Mouse (Mus musculus) heart, embryonic 15.5 days (tissue): Measurements from ENCODE around the gene Olfr469. TPM values are rescaled to one million over a fixed set of nuclear protein-coding genes. Genes with fewer than 3 reads are reported as not detected.
"Not testable (repeated sequence)": the region's sequence is repeated elsewhere in the genome, so short reads cannot be mapped to it uniquely, and the experiment has no call there.

Source experiments
- ATAC-seq: fragments of 200-750 bp; cut with Nextera tagmentation; replicated peaks from 2 replicates; pipeline ENCODE4 v1.8.0; 2017; ENCODE audit warnings: low read depth, moderate TSS enrichment; ENCODE audit not compliant: insufficient number of reproducible peaks, insufficient read depth, low FRiP score
- H3K27ac ChIP-seq: fragments of 300-500 bp; sonication (generic); 2 replicates; pipeline ENCODE4 v1.5.1; 2015; ENCODE audit warnings: mild to moderate bottlenecking, inconsistent platforms
- H3K27me3 ChIP-seq: fragments of 300-500 bp; sonication (generic); 2 replicates; pipeline ENCODE4 v1.6.1; 2015; ENCODE audit warnings: inconsistent platforms
- H3K36me3 ChIP-seq: fragments of 300-500 bp; sonication (generic); 2 replicates; pipeline ENCODE4 v1.6.1; 2015; ENCODE audit warnings: mild to moderate bottlenecking, inconsistent platforms
- H3K4me1 ChIP-seq: fragments of 300-500 bp; sonication (generic); replicated peaks from 2 replicates; pipeline ENCODE4 v1.6.1; 2015; ENCODE audit warnings: inconsistent platforms
- H3K4me2 ChIP-seq: fragments of 300-500 bp; sonication (generic); 2 replicates; pipeline ENCODE4 v1.6.1; 2015; ENCODE audit warnings: inconsistent platforms, mild to moderate bottlenecking, moderate library complexity
- H3K4me3 ChIP-seq: fragments of 300-500 bp; sonication (generic); 2 replicates; pipeline ENCODE4 v1.5.1; 2015; ENCODE audit warnings: mild to moderate bottlenecking, inconsistent platforms
- H3K9ac ChIP-seq: fragments of 300-500 bp; sonication (generic); 2 replicates; pipeline ENCODE4 v1.6.1; 2015; ENCODE audit warnings: mild to moderate bottlenecking, inconsistent platforms
- H3K9me3 ChIP-seq: fragments of 300-500 bp; sonication (generic); replicated peaks from 2 replicates; pipeline ENCODE4 v1.6.1; 2016; ENCODE audit warnings: inconsistent platforms
- WGBS: fragments of 180-500 bp; shearing (Covaris S2); methylation state at CpG from one replicate; pipeline ENCODE4 v1.1.7; 2015; ENCODE audit warnings: mixed read lengths; 5-methylcytosine and 5-hydroxymethylcytosine counted together
- polyA plus RNA-seq: library from polyadenylated mRNA; unstranded; fragments of >200 nt; fragmentation: Nextera tagmentation; extraction: Ambion mirVana; gene quantifications from 2 replicates; pipeline ENCODE4 v1.2.1, GENCODE M21; 2015

Olfr469 gene
- not detected in 2 replicates for polyA plus RNA-seq

DNA sequence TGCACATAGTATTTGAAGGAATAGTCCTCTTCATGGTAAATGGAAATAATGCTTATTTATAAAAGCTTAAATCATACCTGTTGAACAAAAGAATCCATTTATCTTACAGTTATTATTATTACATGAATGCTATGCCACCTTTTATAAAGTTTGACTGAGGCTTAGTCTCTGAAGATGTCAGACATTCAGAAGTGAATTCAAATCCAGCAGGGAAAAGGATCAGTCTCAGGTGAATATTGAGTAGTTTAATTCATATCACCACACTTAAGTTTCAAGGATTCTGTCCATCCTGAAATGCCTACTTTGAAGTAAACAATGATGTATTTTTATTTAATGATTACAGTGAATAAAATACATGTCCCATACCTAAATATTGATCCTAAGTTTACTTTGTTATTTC lies at the start of gene Olfr469:
TSS of gene Olfr469 (minus strand) at position 101 of the 400 bp plus-strand sequence.
- not testable (repeated sequence) for H3K36me3 ChIP-seq, H3K4me2 ChIP-seq, H3K27ac ChIP-seq, ATAC-seq, H3K9me3 ChIP-seq, H3K9ac ChIP-seq, H3K4me3 ChIP-seq, H3K27me3 ChIP-seq, H3K4me1 ChIP-seq

DNA sequence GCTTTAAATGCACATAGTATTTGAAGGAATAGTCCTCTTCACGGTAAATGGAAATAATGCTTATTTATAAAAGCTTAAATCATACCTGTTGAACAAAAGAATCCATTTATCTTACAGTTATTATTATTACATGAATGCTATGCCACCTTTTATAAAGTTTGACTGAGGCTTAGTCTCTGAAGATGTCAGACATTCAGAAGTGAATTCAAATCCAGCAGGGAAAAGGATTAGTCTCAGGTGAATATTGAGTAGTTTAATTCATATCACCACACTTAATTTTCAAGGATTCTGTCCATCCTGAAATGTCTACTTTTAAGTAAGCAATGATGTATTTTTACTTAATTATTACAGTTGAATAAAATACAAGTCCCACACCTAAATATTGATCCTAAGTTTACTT lies 22.0 kb upstream of the Olfr469 start, which contains the start of gene Olfr470:
TSS of gene Olfr470 (minus strand) at position 101 of the 400 bp plus-strand sequence.
- not testable (repeated sequence) for H3K9me3 ChIP-seq, H3K4me1 ChIP-seq, H3K9ac ChIP-seq, H3K4me2 ChIP-seq, H3K4me3 ChIP-seq, ATAC-seq, H3K27ac ChIP-seq, H3K27me3 ChIP-seq, H3K36me3 ChIP-seq
- 65% methylated on average over 1 of the region's 1 CpGs for WGBS

DNA sequence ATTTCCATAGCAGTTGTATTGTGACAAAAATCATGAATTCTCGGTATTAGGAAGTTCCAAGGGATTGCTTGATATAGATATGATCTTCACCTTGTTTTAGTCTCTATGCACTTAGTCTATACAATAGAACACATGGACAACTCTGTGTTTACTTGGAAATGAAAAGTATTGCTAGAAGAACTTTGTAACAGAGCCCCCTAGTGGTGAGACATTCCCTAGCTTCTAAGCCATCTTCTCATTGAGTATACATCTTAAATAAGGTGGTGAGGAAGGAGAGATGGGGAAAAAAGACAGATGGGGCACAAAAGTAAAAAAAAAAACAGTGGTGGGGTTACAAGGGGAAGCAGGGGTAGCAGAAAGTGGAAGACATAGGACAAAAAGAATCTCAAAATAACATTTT lies 16.4 kb upstream of the Olfr469 start:
- Histone ChIP-seq H3K36me3 (no peaks in the 10 kb centered on the region), H3K4me2 (no peak overlapping the region), H3K4me1 (no peaks in the 10 kb centered on the region), H3K9me3 (no peaks in the 10 kb centered on the region), H3K9ac (no peak overlapping the region), H3K27ac (no peak overlapping the region), H3K4me3 (no peak overlapping the region), H3K27me3 (no peaks in the 10 kb centered on the region)
- WGBS: 58% methylated on average over 1 of the region's 1 CpGs
- no peak for ATAC-seq

DNA sequence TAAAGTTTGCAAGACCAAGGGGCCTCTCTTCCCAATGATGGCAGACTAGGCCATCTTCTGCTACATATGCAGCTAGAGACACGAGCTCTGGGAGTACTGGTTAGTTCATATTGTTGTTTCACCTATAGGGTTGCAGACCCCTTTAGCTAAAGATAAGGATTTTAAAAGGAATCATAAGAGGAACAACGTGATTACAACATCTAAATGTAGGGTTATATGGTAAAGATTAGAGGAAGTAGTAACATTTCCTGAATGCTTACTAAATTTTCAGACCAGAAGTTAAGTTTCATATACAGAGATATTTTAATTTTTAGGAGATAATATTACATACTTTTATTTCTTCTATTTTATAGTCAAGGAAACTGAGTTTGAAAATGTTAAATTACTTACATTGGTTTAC lies 1.5 kb downstream of the Olfr469 start:
- H3K36me3 ChIP-seq, ATAC-seq, H3K27me3 ChIP-seq, H3K4me2 ChIP-seq, H3K27ac ChIP-seq, H3K4me3 ChIP-seq, H3K4me1 ChIP-seq, H3K9ac ChIP-seq, H3K9me3 ChIP-seq: not testable (repeated sequence)
- WGBS: 48% methylated on average over 2 of the region's 2 CpGs

DNA sequence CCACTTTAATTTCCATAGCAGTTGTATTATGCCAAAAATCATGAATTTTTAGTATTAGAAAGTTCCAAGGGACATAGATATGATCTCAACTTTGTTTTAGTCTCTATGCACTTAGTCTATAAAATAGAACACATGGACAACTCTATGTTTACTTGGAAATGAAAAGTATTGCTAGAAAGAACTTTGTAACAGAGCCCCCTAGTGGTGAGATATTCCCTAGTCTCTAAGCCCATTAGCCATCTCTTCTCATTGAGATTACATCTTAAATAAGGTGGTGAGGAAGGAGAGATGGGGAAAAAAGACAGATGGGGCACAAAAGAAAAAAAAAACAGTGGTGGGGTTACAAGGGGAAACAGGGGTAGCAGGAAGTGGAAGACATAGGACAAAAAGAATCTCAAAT lies 5.9 kb downstream of the Olfr469 start:
- Histone ChIP-seq H3K27me3 (no peaks in the 10 kb centered on the region), H3K27ac (no peak overlapping the region), H3K4me1 (no peaks in the 10 kb centered on the region), H3K36me3 (no peaks in the 10 kb centered on the region), H3K9me3 (no peaks in the 10 kb centered on the region), H3K9ac (no peak overlapping the region), H3K4me3 (no peak overlapping the region), H3K4me2 (no peak overlapping the region)
- no peak for ATAC-seq

DNA sequence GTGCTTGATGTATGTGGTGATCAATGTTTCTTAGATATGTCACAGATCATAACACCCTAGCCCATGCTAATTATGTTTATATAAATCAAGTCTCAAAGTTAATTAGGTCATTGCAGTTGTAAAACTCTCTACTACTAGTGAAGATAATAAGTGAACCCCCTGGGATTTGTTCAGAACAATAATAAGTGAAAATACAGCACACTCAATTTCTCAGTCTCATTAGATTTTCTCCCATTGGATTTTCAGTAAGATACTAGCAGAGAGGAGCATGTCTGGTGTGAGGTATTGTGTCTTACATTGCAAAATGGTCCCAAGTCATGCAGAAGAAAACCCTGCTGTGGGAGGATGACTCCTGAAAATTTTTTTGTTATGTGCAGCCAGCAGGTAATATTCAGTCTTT lies 13.4 kb downstream of the Olfr469 start, which contains the start of gene Olfr467:
TSS of gene Olfr467 (plus strand) at position 301 of the 400 bp plus-strand sequence.
- Histone ChIP-seq H3K9ac (no peak within 1 kb of the TSS), H3K9me3 (no peaks in the 10 kb centered on the region), H3K36me3 (no peaks in the 10 kb centered on the region), H3K4me3 (no peak within 1 kb of the TSS), H3K4me2 (no peak within 1 kb of the TSS), H3K27me3 (no peaks in the 10 kb centered on the region), H3K27ac (no peak within 1 kb of the TSS), H3K4me1 (no peaks in the 10 kb centered on the region)
- no peak for ATAC-seq

DNA sequence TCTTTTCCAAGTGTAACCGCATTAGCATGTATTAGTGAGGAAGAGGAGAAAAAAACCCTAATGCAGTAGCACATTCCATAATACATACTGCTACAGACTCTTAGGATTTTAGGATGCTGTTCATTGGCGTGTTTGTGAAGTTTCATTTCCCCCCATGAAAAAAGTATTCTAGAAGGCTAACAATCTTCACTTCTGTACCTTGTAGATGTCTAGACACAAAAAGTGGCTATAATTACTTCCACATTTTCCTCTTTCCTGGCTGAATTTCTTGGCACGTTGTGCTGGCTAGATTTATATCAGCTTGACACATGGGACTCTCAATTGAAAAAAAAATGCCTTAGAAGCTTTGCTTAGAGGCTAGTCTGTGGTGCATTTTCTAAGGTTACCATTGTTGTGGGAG lies 23.2 kb downstream of the Olfr469 start:
- Histone ChIP-seq H3K27ac (no peak overlapping the region), H3K36me3 (no peaks in the 10 kb centered on the region), H3K4me2 (no peak overlapping the region), H3K9ac (no peak overlapping the region), H3K4me1 (no peaks in the 10 kb centered on the region), H3K27me3 (no peaks in the 10 kb centered on the region), H3K4me3 (no peak overlapping the region), H3K9me3 (no peaks in the 10 kb centered on the region)
- ATAC-seq: no peak
- WGBS: 61% methylated on average over 3 of the region's 3 CpGs

DNA sequence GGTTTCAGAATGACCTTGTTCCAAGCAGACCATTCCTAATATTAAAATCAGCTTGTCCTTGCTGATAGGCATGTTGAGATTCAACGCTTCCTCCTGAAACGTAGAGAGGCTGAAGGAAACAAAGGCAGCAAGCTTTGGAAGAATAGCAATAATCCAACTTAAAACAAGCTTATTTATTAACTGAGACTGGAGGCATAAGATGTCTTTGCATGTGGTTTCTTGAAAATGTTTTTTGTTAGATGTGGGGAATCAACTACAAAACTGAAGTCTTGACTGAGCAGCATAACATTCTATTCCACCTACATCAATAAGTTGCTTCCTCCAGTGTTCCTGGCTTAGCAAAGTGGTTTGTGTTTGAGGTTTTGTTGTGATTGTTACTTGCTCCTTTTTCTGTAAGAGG lies 24.2 kb downstream of the Olfr469 start, which contains the start of gene Ovch2:
TSS of gene Ovch2 (minus strand) at position 101 of the 400 bp plus-strand sequence.
- WGBS: 80% methylated on average over 2 of the region's 2 CpGs
- Histone ChIP-seq H3K27ac (no peak within 1 kb of the TSS), H3K27me3 (no peaks in the 10 kb centered on the region), H3K9ac (no peak within 1 kb of the TSS), H3K4me1 (no peaks in the 10 kb centered on the region), H3K9me3 (no peaks in the 10 kb centered on the region), H3K36me3 (no peaks in the 10 kb centered on the region), H3K4me2 (no peak within 1 kb of the TSS), H3K4me3 (no peak within 1 kb of the TSS)
- no peak for ATAC-seq

DNA sequence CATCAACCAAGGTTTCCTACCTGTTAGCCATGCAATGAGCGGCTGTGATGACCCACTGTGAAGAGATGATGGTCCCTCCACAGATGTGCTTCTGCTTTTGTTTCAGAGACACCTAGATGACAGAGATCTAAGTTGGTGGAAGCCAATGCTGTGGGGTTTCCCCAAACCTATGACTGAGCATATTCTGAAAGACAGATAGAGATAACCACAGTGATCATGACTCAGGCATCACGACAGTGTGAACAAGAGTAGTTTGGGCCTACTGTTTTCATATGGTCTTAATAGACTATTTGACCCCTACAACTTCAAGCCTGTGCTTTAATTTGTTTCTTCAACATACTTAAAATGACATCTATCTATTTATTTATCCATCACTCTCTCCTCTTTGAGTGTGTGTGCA lies 28.8 kb downstream of the Olfr469 start:
- H3K36me3 ChIP-seq: no peaks in the 10 kb centered on the region
- no peak for ATAC-seq
- H3K4me2 ChIP-seq: no peak overlapping the region
- no peak overlapping the region for H3K4me3 ChIP-seq
- 66% methylated on average over 2 of the region's 2 CpGs for WGBS
- H3K27ac ChIP-seq: no peak overlapping the region
- H3K9ac ChIP-seq: no peak overlapping the region
- H3K4me1 ChIP-seq: no peaks in the 10 kb centered on the region
- no peaks in the 10 kb centered on the region for H3K9me3 ChIP-seq
- no peaks in the 10 kb centered on the region for H3K27me3 ChIP-seq

DNA sequence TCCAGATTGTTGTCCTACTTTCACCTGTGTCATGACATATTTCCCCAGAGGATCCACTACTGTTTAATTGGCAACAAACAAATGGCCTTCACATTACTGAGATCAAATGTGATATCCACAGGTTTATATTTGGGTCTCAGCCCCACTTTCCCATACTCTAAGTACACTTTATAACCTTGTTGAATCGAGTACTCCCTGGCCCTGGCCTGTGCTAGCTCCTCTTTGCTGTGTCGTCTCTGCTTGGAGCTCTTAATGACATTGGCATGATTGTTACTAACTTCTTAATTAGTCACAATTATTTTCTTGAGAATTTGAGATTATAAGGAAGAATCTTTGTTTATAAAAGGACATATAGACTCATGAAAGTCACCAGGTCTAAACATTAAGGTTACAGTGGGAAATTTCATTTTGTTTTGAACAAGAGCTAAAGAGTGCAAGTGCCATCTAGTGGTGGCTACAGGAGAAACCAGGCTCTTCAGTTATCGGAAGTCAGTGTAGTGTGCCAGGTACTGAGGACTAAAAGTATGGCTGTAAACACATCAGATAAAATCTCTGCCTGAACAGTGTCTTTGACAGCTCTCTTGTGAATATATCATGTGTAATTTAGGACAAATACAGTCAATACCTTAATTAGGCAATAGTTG lies 37.2 kb downstream of the Olfr469 start:
- no peak overlapping the region for H3K9ac ChIP-seq
- H3K27me3 ChIP-seq: no peaks in the 10 kb centered on the region
- no peak overlapping the region for H3K27ac ChIP-seq
- H3K4me1 ChIP-seq: no peaks in the 10 kb centered on the region
- no peak overlapping the region for H3K4me3 ChIP-seq
- no peaks in the 10 kb centered on the region for H3K9me3 ChIP-seq
- H3K36me3 ChIP-seq: no peaks in the 10 kb centered on the region
- WGBS: 53% methylated on average over 3 of the region's 3 CpGs
- no peak for ATAC-seq
- H3K4me2 ChIP-seq: no peak overlapping the region

DNA sequence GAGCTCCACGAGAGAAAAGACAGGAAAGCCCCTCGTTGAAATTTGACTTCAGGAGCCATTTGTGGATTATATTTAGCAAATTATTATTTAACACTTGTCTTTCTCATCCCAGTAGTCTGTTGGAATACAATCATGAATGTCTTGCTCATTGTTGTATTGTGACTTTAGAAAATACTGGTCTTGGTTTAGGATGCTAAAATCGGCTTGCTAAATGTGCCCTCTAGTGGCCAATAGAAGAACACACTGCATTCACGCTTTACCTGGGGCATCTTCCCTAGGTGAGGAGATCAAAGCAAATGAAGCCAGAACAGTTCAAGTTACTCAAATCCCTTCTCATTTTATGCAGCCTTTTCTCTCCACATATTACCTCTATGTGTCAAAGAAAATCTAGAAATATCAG lies 45.7 kb downstream of the Olfr469 start:
- no peaks in the 10 kb centered on the region for H3K36me3 ChIP-seq
- peaks cover 2% of the 10 kb centered on the region; the same call in 1 of the 2 replicates for H3K4me1 ChIP-seq
- no peaks in the 10 kb centered on the region for H3K9me3 ChIP-seq
- no peak overlapping the region for H3K9ac ChIP-seq
- no peak overlapping the region for H3K4me2 ChIP-seq
- ATAC-seq: no peak
- WGBS: 38% methylated on average over 4 of the region's 4 CpGs
- H3K4me3 ChIP-seq: no peak overlapping the region
- peaks cover 2% of the 10 kb centered on the region; the same call in 1 of the 2 replicates for H3K27me3 ChIP-seq
- H3K27ac ChIP-seq: no peak overlapping the region

DNA sequence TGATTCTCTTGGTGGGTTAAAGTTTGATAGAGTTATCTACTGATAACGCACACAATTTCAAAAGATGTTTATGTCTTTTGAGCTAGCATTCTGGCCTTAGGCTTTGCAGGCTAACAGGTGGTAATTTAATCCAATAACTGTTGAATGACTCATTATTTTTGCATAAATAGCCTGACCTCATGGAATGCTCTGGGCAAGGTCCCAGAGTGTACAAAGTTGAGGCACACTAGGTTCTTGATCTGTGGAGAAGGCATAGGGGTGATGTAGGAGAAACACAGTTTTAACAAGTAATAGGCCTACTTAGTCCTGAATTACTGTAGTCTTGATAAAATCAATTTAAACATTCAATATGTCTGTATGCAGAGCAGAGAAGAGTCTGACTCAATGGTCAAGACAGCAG lies 47.1 kb downstream of the Olfr469 start:
- no peaks in the 10 kb centered on the region for H3K36me3 ChIP-seq
- no peak overlapping the region for H3K4me2 ChIP-seq
- no peak overlapping the region for H3K9ac ChIP-seq
- no peak overlapping the region for H3K4me3 ChIP-seq
- no peak for ATAC-seq
- peaks cover 2% of the 10 kb centered on the region; the same call in 1 of the 2 replicates for H3K4me1 ChIP-seq
- H3K27me3 ChIP-seq: peaks cover 2% of the 10 kb centered on the region; the same call in 1 of the 2 replicates
- H3K27ac ChIP-seq: no peak overlapping the region
- H3K9me3 ChIP-seq: no peaks in the 10 kb centered on the region
- 45% methylated on average over 1 of the region's 1 CpGs for WGBS
